Mouse (Mus musculus): ENCODE measurements around the gene Rpusd1. TPM values are rescaled to one million over a fixed set of nuclear protein-coding genes. Genes with fewer than 3 reads are reported as not detected.
"Not testable (repeated sequence)": the region's sequence is repeated elsewhere in the genome, so short reads cannot be mapped to it uniquely, and the experiment has no call there.

Rpusd1 gene
- total RNA-seq, 1 experiment from 2014 or later: 3.9 TPM

DNA sequence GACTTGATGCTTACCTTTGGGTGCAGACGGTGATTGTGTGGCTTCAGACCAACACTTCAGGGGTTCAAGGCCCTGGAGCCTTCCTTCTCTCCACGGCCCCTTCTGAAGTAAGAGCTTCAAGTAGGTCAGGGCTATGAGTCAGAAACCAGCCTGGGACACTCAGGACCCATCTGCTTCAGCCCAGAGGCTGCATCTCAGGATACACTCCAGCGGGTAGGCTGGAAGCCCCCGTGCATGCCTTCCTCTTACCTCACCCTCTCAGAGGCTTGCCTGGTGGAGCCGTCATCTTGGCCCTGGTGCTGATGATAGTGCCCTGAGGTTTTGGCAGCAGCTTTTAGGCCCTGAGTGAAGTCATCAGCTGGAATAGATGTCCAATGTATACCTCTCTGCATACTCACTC is 7.8 kb downstream of the Rpusd1 start:
- ATAC-seq (replicated peaks; ENCODE audit: low read depth, poor library complexity, severe bottlenecking): no peak

DNA sequence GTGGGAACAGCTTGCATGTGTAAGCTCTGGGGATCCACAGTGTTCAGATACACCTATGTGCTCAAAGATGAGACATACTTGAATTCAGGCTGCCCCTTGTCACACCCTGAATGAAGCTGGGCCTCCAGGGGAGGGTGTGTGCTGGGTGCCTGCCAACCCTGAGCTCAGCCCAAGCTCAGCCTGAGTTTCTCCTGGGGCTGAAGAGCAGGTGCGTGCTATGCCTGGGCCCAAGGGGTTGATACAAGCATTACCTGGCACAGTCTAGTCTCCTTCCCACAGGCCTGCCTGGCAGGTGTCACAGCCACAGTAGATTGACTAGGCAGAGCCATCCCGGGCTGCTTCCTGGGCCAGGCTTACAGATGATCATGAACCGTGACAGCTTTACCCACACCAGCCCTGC is 8.3 kb downstream of the Rpusd1 start, which contains the start of gene Mslnl:
TSS of gene Mslnl (plus strand) at position 298 of the 400 bp plus-strand sequence.
- no peak for ATAC-seq (replicated peaks; ENCODE audit: low read depth, poor library complexity, severe bottlenecking)

DNA sequence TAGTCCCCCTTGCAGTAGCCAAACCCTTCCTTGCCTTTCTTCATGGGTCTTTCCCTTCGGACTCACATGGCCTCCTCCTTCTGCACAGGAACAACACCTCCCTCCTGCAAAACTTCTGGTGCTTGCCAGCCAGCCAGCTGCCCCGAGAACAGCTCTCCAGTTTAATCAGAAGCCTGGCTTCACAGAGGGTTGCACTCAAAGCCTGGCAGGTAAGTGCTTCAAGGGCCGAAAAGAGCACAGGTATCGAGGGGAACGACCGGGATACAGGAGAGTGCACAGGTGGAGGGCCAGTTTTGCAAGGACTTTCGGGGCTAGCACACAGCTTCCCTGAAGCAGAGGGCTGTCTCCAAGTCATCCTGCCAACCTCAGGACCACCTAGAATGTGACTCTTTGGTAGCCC is 11.4 kb downstream of the Rpusd1 start:
- no peak for ATAC-seq (replicated peaks; ENCODE audit: low read depth, poor library complexity, severe bottlenecking)

DNA sequence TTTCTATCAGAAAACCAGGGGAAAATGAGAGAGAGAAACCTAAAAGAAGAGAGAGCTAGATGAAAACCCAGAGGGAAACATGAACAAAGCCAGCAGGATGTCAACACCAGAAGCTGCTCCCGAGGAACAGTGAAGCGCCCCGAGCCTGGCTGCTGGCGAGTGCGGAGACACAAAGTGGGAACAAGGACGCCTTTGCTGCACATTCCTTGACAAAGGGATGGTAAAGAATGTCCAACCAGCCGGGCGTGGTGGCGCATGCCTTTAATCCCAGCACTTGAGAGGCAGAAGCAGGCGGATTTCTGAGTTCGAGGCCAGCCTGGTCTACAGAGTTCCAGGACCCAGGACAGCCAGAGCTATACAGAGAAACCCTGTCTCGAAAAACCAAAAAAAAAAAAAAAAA is 14.0 kb downstream of the Rpusd1 start:
- ATAC-seq (replicated peaks; ENCODE audit: low read depth, poor library complexity, severe bottlenecking): not testable (repeated sequence)

DNA sequence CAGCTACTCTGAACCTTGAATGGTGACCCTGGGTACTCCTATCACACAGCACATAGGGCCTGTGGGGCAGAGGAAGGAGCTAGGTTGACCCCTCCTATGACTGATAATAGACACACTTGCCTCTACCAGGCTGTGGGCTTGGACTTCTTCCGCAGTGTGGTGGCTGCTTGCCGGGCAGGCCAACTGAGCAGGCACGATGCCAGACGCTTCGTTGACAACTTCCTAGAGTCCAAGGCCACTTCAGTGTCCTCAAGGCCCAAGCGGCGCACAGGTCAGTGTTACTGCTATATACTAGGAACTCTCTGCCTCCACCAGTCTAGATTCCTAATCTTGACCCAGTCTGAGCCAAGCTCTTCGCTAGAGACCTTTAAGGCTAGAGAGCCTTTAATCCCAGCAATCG is 16.4 kb downstream of the Rpusd1 start:
- no peak for ATAC-seq (replicated peaks; ENCODE audit: low read depth, poor library complexity, severe bottlenecking)

DNA sequence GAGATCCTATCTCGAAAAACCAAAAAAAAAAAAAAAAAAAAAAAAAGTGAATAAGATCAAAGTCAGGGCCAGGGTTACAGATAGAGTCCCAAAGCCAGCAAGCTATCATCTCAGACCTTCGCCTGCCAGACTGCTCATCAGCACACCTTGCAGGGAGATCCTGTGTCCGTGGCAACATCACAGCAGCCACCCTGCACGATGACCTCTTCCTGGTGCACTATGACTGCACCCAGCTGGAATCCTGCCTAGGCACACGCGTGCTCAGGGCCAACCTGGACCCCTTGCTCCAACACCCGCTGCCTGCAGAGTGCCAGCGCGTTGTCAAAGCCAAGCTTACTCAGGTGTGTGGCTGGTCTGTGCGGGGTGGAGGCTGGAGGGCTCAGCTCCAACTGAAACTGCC is 16.8 kb downstream of the Rpusd1 start:
- ATAC-seq (replicated peaks; ENCODE audit: low read depth, poor library complexity, severe bottlenecking): no peak

DNA sequence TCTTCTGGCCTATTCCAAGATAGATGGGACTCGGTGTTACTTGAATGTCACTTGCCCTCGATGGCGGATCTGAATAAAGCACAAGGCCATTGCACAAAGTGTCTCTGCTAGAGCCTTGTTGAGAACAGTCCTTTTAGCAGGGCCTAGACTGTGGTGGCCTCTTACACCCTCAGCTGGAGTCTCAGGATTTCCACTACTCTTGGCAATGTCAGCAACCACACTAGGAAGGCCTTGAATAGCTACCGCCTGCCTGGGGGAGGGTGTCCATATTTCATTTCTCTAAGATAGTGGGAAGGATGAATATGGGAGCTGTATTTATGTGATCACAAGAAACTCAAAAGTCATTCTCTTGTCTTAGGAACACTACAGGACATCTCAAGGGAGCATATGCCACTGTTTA is 20.8 kb downstream of the Rpusd1 start:
- no peak for ATAC-seq (replicated peaks; ENCODE audit: low read depth, poor library complexity, severe bottlenecking)

DNA sequence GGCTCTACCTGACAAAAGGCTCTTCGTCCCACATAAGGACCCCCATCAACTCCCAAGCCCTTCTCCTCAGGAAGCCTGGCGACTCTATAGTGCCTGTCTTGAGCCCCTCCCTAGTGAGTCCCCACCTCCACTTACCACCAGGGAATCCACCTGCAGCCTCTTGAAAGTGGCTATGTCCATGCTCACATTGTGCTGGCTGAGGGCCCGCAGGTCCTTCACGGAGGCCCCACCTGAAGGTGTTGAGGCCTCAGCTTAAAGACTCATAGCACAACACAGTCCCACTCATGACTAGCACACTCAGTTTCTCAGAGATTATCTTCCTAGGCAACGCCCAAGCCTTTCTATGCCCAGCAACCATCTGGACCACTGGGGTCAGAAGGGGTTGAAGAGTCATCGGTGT is 21.8 kb downstream of the Rpusd1 start:
- ATAC-seq (replicated peaks; ENCODE audit: low read depth, poor library complexity, severe bottlenecking): no peak

DNA sequence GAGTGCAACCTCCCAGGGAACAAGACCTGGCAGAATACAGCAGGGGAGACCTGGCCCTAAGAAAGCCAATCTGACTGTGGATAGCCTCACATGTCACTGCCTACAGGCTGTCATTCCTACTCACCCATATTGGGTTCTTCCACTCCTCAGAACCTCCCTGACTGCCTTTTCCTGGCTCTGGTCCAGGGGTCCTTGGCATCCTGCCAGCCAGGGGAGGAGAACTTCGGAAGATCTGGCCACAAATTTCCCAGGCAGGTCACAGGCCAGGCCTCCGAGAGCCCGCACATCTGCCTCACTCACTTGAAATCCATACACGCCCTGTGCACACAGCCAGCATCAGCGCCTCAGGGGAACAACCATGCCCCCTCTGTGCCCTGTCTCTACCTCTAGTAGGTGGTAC is 24.0 kb downstream of the Rpusd1 start:
- ATAC-seq (replicated peaks; ENCODE audit: low read depth, poor library complexity, severe bottlenecking): no peak

DNA sequence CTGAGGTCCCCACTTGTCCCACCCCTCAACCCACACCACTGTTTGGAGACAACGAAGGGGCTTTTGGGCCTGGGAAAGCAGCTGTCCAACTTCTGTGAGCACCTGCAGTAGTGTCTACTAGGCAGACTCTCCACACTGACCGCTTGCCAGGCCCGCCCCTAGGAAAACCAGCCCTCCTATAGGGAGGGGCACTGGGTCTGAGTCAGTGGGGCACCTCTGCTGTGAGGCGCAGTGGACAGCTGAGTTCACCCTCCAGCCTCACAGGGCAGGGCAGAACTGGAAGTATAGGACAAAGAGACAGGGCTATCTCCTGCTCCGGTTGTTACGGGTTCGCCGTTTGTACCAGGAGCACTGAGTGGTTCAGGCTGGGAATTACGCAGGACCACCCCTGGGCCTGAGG is 26.8 kb downstream of the Rpusd1 start, which contains the start of gene Msln:
TSS of gene Msln (minus strand) at position 138 of the 400 bp plus-strand sequence.
- ATAC-seq (replicated peaks; ENCODE audit: low read depth, poor library complexity, severe bottlenecking): no peak

DNA sequence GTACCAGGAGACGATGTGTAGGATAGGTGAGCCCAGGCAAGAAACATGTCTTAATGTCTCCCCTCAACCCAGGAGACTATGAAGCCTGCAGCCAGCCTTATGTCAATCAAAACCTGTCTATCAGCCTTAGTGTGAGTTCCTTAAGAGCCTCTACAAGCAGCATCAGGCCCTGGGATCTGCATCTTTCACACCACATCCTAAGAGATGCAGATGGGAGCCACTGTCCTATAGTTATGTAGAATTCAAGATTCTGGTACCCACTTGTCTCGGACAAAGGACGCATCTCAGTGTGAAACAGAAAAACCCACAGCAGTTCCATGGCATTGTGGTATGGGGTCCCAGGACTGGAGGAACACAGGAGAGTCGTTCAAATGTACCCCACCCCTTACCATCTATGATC is 27.6 kb downstream of the Rpusd1 start:
- no peak for ATAC-seq (replicated peaks; ENCODE audit: low read depth, poor library complexity, severe bottlenecking)

DNA sequence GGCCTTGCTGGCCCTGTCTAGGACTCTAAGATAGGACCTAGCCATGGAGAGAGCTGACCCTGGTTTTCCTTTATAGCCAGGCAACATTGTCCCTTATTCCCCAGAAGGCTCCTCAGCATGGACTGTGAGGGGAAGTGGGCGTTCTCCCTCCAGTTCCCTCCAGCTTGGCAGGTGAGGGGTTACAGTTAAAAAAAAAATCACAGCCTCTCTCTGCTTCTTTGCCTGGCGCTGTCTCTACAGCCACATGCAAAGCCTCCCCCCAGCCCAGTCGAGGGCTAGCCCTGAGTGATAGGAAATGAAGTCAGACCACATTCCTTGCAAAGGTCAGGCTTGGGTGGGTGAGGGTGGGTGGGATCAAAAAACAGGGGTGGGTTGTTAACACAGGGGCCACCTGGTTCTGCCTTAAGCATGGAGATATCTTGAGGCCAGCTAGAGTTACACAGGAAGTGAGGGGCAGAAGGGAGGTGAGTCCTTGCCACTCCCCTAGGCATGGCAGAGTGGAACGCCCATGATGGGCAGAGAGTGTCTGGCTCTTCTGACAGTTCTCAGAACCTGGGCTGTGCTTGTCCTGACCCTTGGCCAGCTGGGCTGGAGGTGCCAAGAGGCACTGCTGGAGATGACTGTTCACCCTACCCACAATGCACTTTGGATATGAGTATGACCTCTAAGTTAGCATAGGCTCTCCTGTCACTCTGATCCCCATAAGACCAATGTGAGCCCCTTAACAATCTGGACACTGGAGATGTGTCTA is 28.3 kb downstream of the Rpusd1 start:
- ATAC-seq (replicated peaks; ENCODE audit: low read depth, poor library complexity, severe bottlenecking): no peak

DNA sequence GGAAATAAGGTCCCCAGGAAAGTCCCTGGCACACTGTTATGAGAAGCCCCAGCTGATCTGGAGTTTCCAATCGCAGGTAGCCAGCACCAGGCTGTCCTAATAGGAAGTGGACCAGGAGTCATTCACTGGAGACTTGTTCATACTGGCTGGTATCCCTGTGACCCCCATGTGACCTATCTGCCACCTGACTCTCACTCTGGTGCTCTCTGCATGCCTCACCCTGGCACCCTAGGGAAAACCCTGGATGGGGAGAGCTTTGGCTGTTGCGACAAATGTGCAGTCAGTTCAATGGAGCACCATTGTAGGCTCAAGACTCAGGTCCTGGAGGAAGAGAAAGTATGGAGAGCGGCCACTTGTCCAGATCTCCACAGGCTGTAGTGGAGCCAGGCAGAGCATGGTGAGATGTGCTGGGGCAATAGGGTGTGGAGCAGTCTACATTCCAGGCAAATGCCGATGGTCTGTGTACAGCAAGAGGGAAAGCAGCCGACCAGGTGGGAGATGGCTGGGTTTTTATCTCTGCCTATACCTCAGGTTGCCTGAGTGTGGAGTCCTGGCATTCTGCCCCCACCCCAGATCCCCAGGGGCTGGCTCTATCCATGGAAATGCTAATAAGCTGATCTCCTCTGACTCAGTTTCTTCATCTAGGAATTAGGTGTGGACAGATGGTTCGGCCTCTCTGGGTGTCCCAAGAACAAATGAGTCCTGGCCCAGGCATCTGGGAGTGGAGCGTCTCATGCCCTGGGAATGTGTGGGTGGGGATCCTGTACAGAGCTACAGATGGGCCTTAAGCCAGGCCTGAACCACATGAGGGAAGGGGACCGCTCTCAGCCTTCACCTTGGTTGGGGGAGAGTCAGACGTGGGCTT is 29.1 kb downstream of the Rpusd1 start:
- ATAC-seq (replicated peaks; ENCODE audit: low read depth, poor library complexity, severe bottlenecking): no peak

DNA sequence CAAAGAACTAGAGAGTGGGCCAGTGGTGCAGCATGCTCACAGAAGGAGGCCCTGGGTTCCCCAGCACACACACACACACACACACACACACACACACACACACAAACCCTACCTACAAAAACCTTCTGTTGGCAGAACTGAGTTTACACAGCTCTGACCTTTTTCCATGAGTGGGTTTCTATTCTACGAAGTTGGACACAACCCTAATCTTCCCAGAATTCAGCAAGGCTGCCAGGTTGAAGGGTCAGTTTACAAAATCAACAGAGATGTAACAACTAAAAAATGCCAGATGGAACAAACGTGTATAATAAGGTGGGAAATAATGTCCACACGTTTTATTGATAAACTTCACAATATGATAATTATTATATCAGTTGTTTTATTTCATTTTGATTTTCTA is 30.2 kb downstream of the Rpusd1 start:
- no peak for ATAC-seq (replicated peaks; ENCODE audit: low read depth, poor library complexity, severe bottlenecking)

DNA sequence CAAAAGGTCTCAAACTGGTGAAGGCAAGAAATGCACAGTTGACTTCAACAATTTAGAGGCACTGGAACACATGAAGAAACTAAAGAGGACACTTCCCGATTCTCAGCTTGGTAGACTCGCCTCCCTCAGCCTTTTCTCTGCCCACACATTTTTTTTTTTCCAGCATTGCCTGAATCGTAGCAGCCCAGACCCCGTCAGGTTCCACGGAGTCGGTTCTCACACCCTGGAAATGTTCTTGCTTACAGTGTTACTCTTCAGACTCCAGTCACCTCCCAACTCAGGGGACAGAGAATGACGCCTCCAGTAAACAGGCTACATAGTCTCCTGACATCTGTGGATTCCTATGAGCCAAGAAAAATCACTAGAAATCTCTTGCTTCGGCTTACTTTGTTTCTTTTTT is 32.7 kb downstream of the Rpusd1 start:
- ATAC-seq (replicated peaks; ENCODE audit: low read depth, poor library complexity, severe bottlenecking): no peak

DNA sequence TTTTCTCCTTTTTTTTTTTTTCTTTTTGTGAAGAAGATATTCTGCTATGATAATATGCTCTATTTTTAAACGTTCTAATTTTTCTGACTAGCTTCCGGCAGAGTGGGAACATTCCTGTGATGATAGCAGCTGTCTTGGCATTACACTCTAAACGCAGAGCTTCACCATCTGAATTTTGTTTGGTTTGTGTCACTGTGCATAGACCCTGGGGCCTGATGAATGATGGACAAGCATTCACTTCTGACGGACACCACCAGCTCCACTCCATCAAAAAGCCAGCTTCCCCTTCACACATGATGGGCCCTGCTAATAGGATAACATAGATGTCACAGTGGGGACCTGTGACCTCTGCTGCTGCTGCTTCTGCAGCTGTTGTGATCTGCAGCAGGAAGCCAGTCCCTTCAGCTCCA is 34.1 kb downstream of the Rpusd1 start:
- ATAC-seq (replicated peaks; ENCODE audit: low read depth, poor library complexity, severe bottlenecking): no peak

DNA sequence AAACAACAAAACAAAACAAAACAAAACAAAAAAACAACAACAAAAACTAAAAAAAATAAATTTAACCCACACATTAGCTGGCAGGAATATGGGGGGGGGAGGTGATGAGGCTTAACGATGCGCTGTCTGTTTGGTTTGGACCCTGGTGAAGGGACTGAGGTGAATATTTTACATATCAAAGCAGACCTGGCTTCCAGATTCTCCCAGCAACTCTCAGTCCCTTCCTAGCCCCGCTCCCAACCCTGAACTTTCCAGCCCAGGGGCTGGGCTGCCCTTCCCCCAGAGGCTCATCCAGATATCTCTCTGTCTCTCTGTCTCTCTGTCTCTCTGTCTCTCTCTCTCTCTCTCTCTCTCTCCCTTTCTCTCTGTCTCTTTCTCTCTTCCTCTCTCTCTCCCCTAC is 35.1 kb downstream of the Rpusd1 start:
- no peak for ATAC-seq (replicated peaks; ENCODE audit: low read depth, poor library complexity, severe bottlenecking)

DNA sequence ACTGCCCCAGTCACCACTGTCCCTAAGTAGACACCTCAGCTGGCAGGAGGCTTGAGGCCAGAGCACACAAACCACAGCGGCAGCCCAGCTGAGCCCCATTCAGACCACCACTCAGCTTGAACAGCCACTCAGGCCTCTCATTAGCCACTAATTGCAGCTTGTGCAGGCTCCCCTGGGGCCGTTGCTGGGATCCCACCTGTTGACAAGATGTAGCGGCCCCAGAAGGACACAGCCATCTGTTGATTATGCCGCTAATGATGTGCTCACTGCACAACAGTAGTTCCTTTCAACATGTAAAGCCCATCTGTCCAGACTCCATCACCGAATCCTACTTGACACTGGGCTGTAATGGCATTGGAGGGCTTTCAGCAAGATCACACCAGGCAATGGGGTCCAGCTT is 38.4 kb downstream of the Rpusd1 start:
- no peak for ATAC-seq (replicated peaks; ENCODE audit: low read depth, poor library complexity, severe bottlenecking)

DNA sequence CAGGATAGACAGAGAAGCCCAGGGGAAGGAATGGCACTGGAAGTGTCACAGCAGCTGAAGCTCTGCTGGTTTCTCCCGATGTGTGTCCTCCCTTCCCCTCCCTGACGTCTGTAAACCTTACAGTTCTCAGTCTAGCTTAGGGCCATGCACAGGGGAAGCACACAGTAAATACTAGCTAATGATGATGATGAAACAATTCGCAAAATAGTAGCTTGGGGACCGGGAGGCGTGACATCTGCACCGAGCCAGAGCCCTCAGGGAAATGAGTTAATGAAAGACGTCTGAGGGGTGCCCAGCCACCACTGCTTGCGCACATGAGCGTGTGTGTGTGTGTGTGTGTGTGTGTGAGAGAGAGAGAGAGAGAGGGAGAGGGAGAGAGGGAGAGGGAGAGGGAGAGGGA is 41.9 kb downstream of the Rpusd1 start:
- ATAC-seq (replicated peaks; ENCODE audit: low read depth, poor library complexity, severe bottlenecking): no peak

DNA sequence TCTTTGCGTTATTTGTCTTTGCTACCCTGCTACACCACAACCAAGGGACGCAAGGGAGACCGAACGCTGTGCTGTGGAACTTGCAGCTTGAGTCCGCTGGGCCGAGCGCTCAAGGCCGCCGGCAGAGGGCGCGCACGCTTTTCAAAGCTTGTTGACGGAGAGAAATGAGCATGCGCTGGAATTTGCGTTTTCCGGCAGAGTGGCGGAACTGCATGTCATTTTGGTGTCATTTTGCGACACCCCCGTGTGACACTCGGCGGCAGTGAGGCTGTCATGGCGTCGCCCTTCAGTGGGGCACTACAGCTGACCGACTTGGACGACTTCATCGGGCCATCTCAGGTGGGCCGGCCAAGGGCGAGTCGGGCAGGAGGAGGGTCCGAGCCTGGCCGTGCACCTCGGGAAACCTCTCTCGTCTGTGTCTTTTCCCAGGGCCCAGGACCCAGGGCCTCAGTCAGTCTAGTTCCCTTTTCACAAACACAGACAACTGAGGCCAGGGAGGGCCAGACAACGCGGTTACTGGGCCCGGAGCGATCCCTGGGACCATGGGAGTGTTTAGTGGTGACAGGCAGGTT is 46.2 kb downstream of the Rpusd1 start, which contains the start of gene Narfl:
TSS of gene Narfl (plus strand) at position 228 of the 572 bp plus-strand sequence.
- peak; percentile 97 for ATAC-seq (replicated peaks; ENCODE audit: low read depth, poor library complexity, severe bottlenecking)

All from common myeloid progenitor, adult 5-6 weeks (primary cell).